Mouse (Mus musculus) testis, adult 2 months (tissue): ENCODE data around the gene Adcy1.

Source experiments
- CTCF ChIP-seq: fragments of 200-500 bp; IDR thresholded peaks from 2 replicates; pipeline ENCODE4 v1.5.1; 2012; ENCODE audit warnings: low read depth, mild to moderate bottlenecking, inconsistent platforms, low read length, moderate library complexity; ENCODE audit not compliant: control insufficient read depth, insufficient read depth, insufficient replicate concordance
- POLR2A ChIP-seq: fragments of 200-500 bp; IDR thresholded peaks from 2 replicates; pipeline ENCODE4 v1.6.1; 2012; ENCODE audit warnings: low read depth, mild to moderate bottlenecking, inconsistent platforms, low read length, moderate library complexity; ENCODE audit not compliant: control insufficient read depth

DNA sequence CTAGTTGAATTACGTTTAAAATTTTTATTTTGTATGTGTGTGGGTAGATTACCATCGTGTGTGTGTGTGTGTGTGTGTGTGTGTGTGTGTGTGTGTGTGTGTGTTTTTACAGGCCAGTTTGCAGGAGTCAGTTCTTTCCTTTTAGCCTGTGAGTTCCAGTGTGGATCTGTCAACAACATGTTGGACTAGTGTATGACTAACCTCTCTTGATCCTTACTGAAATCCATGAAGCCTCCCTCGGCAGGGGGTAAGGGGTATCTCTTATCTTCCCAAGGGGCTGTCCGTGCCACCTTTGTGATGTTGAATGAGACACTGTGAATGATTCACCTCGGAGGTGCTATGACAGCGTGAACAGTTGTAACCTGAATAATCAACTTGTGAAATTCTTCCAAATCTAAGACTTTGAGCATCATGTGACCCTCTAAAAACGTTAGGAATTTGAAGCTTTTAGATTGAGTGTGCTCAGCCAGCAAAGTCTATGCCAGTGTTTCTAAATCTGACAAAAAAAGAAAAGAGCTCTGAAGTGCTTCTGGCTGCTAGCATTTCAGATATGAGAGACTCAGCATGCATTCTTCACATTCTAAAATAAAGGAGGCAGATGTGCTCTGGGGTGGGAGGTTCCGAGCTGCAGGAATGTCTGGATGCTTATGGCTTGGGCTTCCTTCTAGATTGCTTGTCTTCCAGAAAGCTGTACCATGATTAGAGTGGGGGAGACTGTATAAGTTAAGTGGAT is 66.2 kb downstream of the Adcy1 start:
- TF ChIP-seq CTCF = no peak
- no peak for TF ChIP-seq POLR2A
